Mouse (Mus musculus) heart, embryonic 13.5 days (tissue): ENCODE data around the gene Slc25a39. TPM values are rescaled to one million over a fixed set of nuclear protein-coding genes. Genes with fewer than 3 reads are reported as not detected.
"Not testable (repeated sequence)": the region's sequence is repeated elsewhere in the genome, so short reads cannot be mapped to it uniquely, and the experiment has no call there.

Source experiments
- ATAC-seq: fragments of 200-750 bp; cut with Nextera tagmentation; 2 replicates; pipeline ENCODE4 v1.8.0; 2017; ENCODE audit warnings: moderate TSS enrichment; ENCODE audit not compliant: insufficient number of reproducible peaks, low FRiP score, low TSS enrichment; ENCODE audit errors: extremely low read depth
- H3K27ac ChIP-seq: fragments of 300-500 bp; sonication (generic); replicated peaks from 2 replicates; pipeline ENCODE4 v1.5.1; 2015; ENCODE audit warnings: moderate library complexity, mild to moderate bottlenecking, inconsistent platforms
- H3K27me3 ChIP-seq: fragments of 300-500 bp; sonication (generic); replicated peaks from 2 replicates; pipeline ENCODE4 v1.6.1; 2015; ENCODE audit warnings: mild to moderate bottlenecking, inconsistent platforms
- H3K36me3 ChIP-seq: fragments of 300-500 bp; sonication (generic); 2 replicates; pipeline ENCODE4 v1.6.1; 2015; ENCODE audit warnings: mild to moderate bottlenecking, inconsistent platforms
- H3K4me1 ChIP-seq: fragments of 300-500 bp; sonication (generic); 2 replicates; pipeline ENCODE4 v1.6.1; 2015; ENCODE audit warnings: inconsistent platforms
- H3K4me2 ChIP-seq: fragments of 300-500 bp; sonication (generic); 2 replicates; pipeline ENCODE4 v1.6.1; 2015; ENCODE audit warnings: inconsistent platforms, mild to moderate bottlenecking, moderate library complexity
- H3K4me3 ChIP-seq: fragments of 300-500 bp; sonication (generic); 2 replicates; pipeline ENCODE4 v1.5.1; 2015; ENCODE audit warnings: moderate library complexity, mild to moderate bottlenecking, inconsistent platforms
- H3K9ac ChIP-seq: fragments of 300-500 bp; sonication (generic); 2 replicates; pipeline ENCODE4 v1.6.1; 2015; ENCODE audit warnings: inconsistent platforms, mild to moderate bottlenecking, moderate library complexity
- H3K9me3 ChIP-seq: fragments of 300-500 bp; sonication (generic); 2 replicates; pipeline ENCODE4 v1.6.1; 2016; ENCODE audit warnings: inconsistent platforms
- WGBS: fragments of 180-500 bp; shearing (Covaris S2); methylation state at CpG from one replicate; pipeline ENCODE4 v1.1.7; 2015; ENCODE audit warnings: mixed read lengths; 5-methylcytosine and 5-hydroxymethylcytosine counted together
- polyA plus RNA-seq: library from polyadenylated mRNA; unstranded; fragments of >200 nt; fragmentation: Nextera tagmentation; extraction: Ambion mirVana; gene quantifications from 2 replicates; pipeline ENCODE4 v1.2.1, GENCODE M21; 2015

Gene Slc25a39
- polyA plus RNA-seq, 1 experiment from 2014 or later = 294 TPM

- not testable (repeated sequence) for H3K27ac ChIP-seq, H3K36me3 ChIP-seq, H3K9ac ChIP-seq, ATAC-seq, H3K4me3 ChIP-seq, H3K9me3 ChIP-seq, H3K4me2 ChIP-seq
- H3K27me3 ChIP-seq = peaks cover 19% of the 10 kb centered on the region
- peaks cover 18% of the 10 kb centered on the region for H3K4me1 ChIP-seq
- WGBS = 83% methylated on average over 4 of the region's 5 CpGs
These were observed 18.3 kb downstream of the Slc25a39 start for GRCm38 (mm10) chr11:102389436-102389835.

- 48% methylated on average over 5 of the region's 5 CpGs for WGBS
- peaks cover 6% of the 10 kb centered on the region; the same call in 1 of the 2 replicates for H3K27me3 ChIP-seq
- H3K9me3 ChIP-seq = no peaks in the 10 kb centered on the region
- no peak overlapping the region for H3K27ac ChIP-seq
- no peak for ATAC-seq
- no peaks in the 10 kb centered on the region for H3K36me3 ChIP-seq
- no peak overlapping the region for H3K4me2 ChIP-seq
- H3K4me1 ChIP-seq = no peaks in the 10 kb centered on the region
- no peak overlapping the region for H3K4me3 ChIP-seq
- no peak overlapping the region for H3K9ac ChIP-seq
These were observed 21.6 kb downstream of the Slc25a39 start for GRCm38 (mm10) chr11:102386121-102386520.

- Histone ChIP-seq H3K4me1 (no peaks in the 10 kb centered on the region), H3K4me3 (no peak overlapping the region), H3K27ac (no peak overlapping the region), H3K36me3 (no peaks in the 10 kb centered on the region), H3K4me2 (no peak overlapping the region), H3K9ac (no peak overlapping the region), H3K9me3 (no peaks in the 10 kb centered on the region), H3K27me3 (peaks cover 6% of the 10 kb centered on the region; the same call in 1 of the 2 replicates)
- WGBS = 26% methylated on average over 4 of the region's 4 CpGs
- ATAC-seq = no peak
These were observed 22.7 kb downstream of the Slc25a39 start for GRCm38 (mm10) chr11:102385075-102385474.

- WGBS = 55% methylated on average over 2 of the region's 2 CpGs
- H3K36me3 ChIP-seq = no peaks in the 10 kb centered on the region
- H3K9me3 ChIP-seq = no peaks in the 10 kb centered on the region
- H3K27ac ChIP-seq = no peak overlapping the region
- H3K4me2 ChIP-seq = no peak overlapping the region
- H3K9ac ChIP-seq = no peak overlapping the region
- no peak for ATAC-seq
- peaks cover 6% of the 10 kb centered on the region; the same call in 1 of the 2 replicates for H3K27me3 ChIP-seq
- H3K4me3 ChIP-seq = no peak overlapping the region
- no peaks in the 10 kb centered on the region for H3K4me1 ChIP-seq
These were observed 23.3 kb downstream of the Slc25a39 start for GRCm38 (mm10) chr11:102384418-102384817.

GRCm38 (mm10) chr11:102383365-102384136, 24.2 kb downstream of the Slc25a39 start:
- H3K4me1 ChIP-seq = no peaks in the 10 kb centered on the region
- H3K9ac ChIP-seq = no peak overlapping the region
- H3K27me3 ChIP-seq = peaks cover 6% of the 10 kb centered on the region; the same call in 1 of the 2 replicates
- ATAC-seq = peak; percentile 51; the same call in 1 of the 2 replicates
- no peaks in the 10 kb centered on the region for H3K36me3 ChIP-seq
- no peak overlapping the region for H3K27ac ChIP-seq
- H3K9me3 ChIP-seq = peaks cover 7% of the 10 kb centered on the region
- H3K4me2 ChIP-seq = no peak overlapping the region
- WGBS = 50% methylated on average over 1 of the region's 1 CpGs
- H3K4me3 ChIP-seq = no peak overlapping the region

- H3K27ac ChIP-seq = no peak overlapping the region
- no peak overlapping the region for H3K9ac ChIP-seq
- peaks cover 6% of the 10 kb centered on the region; the same call in 1 of the 2 replicates for H3K27me3 ChIP-seq
- WGBS = 78% methylated on average over 3 of the region's 3 CpGs
- H3K4me1 ChIP-seq = no peaks in the 10 kb centered on the region
- no peak overlapping the region for H3K4me3 ChIP-seq
- H3K4me2 ChIP-seq = no peak overlapping the region
- H3K9me3 ChIP-seq = peaks cover 8% of the 10 kb centered on the region
- no peaks in the 10 kb centered on the region for H3K36me3 ChIP-seq
- ATAC-seq = no peak
These were observed 25.0 kb downstream of the Slc25a39 start for GRCm38 (mm10) chr11:102382794-102383193.

GRCm38 (mm10) chr11:102381341-102382100, 26.2 kb downstream of the Slc25a39 start:
- Histone ChIP-seq H3K9me3 (peaks cover 8% of the 10 kb centered on the region), H3K36me3 (no peaks in the 10 kb centered on the region), H3K4me3 (no peak overlapping the region), H3K4me2 (no peak overlapping the region), H3K9ac (no peak overlapping the region), H3K4me1 (peaks cover 2% of the 10 kb centered on the region), H3K27me3 (peaks cover 6% of the 10 kb centered on the region; the same call in 1 of the 2 replicates), H3K27ac (no peak overlapping the region)
- no peak for ATAC-seq
- WGBS = 52% methylated on average over 4 of the region's 4 CpGs

GRCm38 (mm10) chr11:102380091-102380490, 27.7 kb downstream of the Slc25a39 start:
- H3K9ac ChIP-seq = no peak overlapping the region
- no peak overlapping the region for H3K4me3 ChIP-seq
- WGBS = 66% methylated on average over 5 of the region's 5 CpGs
- no peaks in the 10 kb centered on the region for H3K36me3 ChIP-seq
- H3K27me3 ChIP-seq = no peaks in the 10 kb centered on the region
- no peak overlapping the region for H3K4me2 ChIP-seq
- H3K4me1 ChIP-seq = peaks cover 17% of the 10 kb centered on the region
- peaks cover 8% of the 10 kb centered on the region for H3K9me3 ChIP-seq
- no peak overlapping the region for H3K27ac ChIP-seq
- ATAC-seq = no peak

- Histone ChIP-seq H3K27me3 (peaks cover 15% of the 10 kb centered on the region), H3K36me3 (no peaks in the 10 kb centered on the region), H3K27ac (peak overlapping the region; percentile 75), H3K4me1 (peaks cover 20% of the 10 kb centered on the region), H3K4me3 (no peak overlapping the region), H3K9me3 (peaks cover 8% of the 10 kb centered on the region), H3K9ac (no peak overlapping the region), H3K4me2 (peak overlapping the region; percentile 73)
- 54% methylated on average over 12 of the region's 12 CpGs for WGBS
- no peak for ATAC-seq
These were observed 30.6 kb downstream of the Slc25a39 start for GRCm38 (mm10) chr11:102377186-102377585.

- H3K27ac ChIP-seq = peak overlapping the region; percentile 75
- H3K27me3 ChIP-seq = peaks cover 19% of the 10 kb centered on the region
These were observed 31.4 kb downstream of the Slc25a39 start for GRCm38 (mm10) chr11:102376196-102376835.

More at GRCm38 (mm10) chr11:102376196-102376835, 31.4 kb downstream of the Slc25a39 start:
- Histone ChIP-seq H3K4me3 (peak overlapping the region; percentile 43), H3K36me3 (no peaks in the 10 kb centered on the region), H3K9me3 (peaks cover 8% of the 10 kb centered on the region), H3K4me1 (peaks cover 20% of the 10 kb centered on the region), H3K9ac (peak overlapping the region; percentile 79), H3K4me2 (peak overlapping the region; percentile 73)
- WGBS = 22% methylated on average over 8 of the region's 8 CpGs
- no peak; the same call in 1 of the 2 replicates for ATAC-seq
